11 mouse cellular contexts compared by ENCODE assay signal in the genomic region with DNA sequence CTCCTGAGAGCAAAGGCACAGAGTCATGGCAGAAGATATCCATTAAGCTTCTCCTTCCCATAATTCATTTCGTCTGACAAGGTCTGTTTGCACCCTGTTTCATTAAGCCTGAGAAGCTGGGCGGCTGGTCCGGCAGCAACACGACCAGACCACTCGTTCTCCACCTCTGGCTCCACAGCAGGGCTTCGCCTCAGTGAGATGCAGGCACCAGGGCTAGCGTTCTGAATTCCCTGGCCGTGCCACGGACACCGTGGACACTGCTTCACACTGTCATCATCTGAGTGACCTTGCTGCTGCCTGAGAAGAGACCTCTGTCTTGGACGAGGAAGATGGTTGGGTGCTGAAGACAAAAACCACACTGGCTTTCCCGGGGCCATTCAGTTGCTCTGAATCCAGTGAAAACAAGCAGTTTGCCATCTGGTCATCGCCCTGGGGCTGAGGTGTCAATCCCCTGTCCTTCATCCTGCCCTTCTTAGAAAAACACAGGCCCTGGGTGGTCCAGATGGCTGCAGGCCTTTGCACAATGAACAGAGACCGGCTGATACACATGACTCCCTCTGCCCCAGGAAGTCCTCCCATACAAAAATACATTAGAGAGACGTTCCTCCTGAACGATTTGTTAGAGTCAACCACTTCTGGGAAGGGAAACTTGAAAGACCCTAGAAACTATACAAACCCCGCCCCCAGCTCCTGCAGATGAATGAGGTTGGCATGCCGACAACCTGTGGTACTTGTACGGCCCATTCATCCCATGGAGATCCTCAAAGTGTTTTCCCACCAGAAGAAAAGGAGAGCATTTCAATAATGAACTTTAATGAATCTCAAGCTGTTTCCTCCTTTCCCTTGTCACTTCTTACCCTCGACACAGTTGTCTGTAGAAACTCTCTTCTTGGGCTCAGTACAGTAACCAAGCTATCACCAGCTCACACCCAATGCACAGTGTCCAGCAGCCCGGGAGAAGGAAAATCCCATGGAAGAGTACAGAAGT. TPM values are rescaled to one million over a fixed set of nuclear protein-coding genes. Genes with fewer than 3 reads are reported as not detected.
DNase-seq lines count a peak whose midpoint lies in the region; ATAC-seq and TF ChIP-seq lines count a peak whose summit lies in the region.
"Had no signal": no experiment of that assay in that cellular context is flagged by ENCODE, and none has a peak within 500 bp of the region (broad histone marks: within the 10 kb centered on the region; RNA-seq: fewer than 3 reads in every experiment).

No protein-coding gene starts in this region.

- no peak overlapping the region for H3K4me2 ChIP-seq in hindbrain, embryonic 11.5 days (replicated peaks; ENCODE audit: low read depth, low read length)
- H3K4me2 ChIP-seq in hindbrain, embryonic 13.5 days = no peak overlapping the region
- no peak overlapping the region for H3K4me2 ChIP-seq in midbrain, embryonic 11.5 days
- H3K4me2 ChIP-seq: embryonic facial prominence, embryonic 12.5 days; liver, embryonic 15.5 days; stomach, embryonic 15.5 days had no signal

- no peaks in the 10 kb centered on the region for H3K9me3 ChIP-seq in hindbrain, embryonic 11.5 days (ENCODE audit: control insufficient read depth, low read length)
- H3K9me3 ChIP-seq in hindbrain, embryonic 13.5 days = peaks cover 8% of the 10 kb centered on the region
- H3K9me3 ChIP-seq in E14TG2a.4 (ENCODE audit: low read length) = no peaks in the 10 kb centered on the region
- H3K9me3 ChIP-seq in midbrain, embryonic 11.5 days (ENCODE audit: control insufficient read depth, low read length) = no peaks in the 10 kb centered on the region
- H3K9me3 ChIP-seq: liver, embryonic 15.5 days; stomach, embryonic 15.5 days had no signal

- H3K27ac ChIP-seq in hindbrain, embryonic 11.5 days (ENCODE audit: low read depth, low read length) = no peak overlapping the region
- H3K27ac ChIP-seq in hindbrain, embryonic 13.5 days = no peak overlapping the region
- no peak overlapping the region for H3K27ac ChIP-seq in midbrain, embryonic 11.5 days (ENCODE audit: low read depth, low read length)
- H3K27ac ChIP-seq: embryonic facial prominence, embryonic 12.5 days; liver, embryonic 15.5 days; stomach, embryonic 15.5 days had no signal

- no peaks in the 10 kb centered on the region for H3K4me1 ChIP-seq in hindbrain, embryonic 11.5 days (replicated peaks; ENCODE audit: control insufficient read depth, insufficient read depth, low read length)
- peaks cover under 1% of the 10 kb centered on the region; the same call in 1 of the 2 replicates for H3K4me1 ChIP-seq in hindbrain, embryonic 13.5 days (replicated peaks)
- peaks cover 18% of the 10 kb centered on the region for H3K4me1 ChIP-seq in E14TG2a.4 (replicated peaks; ENCODE audit: low read depth, low read length)
- H3K4me1 ChIP-seq in midbrain, embryonic 11.5 days (ENCODE audit: control insufficient read depth, insufficient read depth, low read length) = 0 out of 2 replicates have a peak, but pooled peaks cover 3% of the 10 kb centered on the region
- H3K4me1 ChIP-seq: liver, embryonic 15.5 days had no signal

- H3K4me3 ChIP-seq in hindbrain, embryonic 11.5 days (ENCODE audit: low read depth, low read length) = no peak overlapping the region
- no peak overlapping the region for H3K4me3 ChIP-seq in hindbrain, embryonic 13.5 days
- 0 out of 2 replicates have a peak overlapping the region, but pooled peaks have one; percentile 13 for H3K4me3 ChIP-seq in E14TG2a.4 (replicated peaks; ENCODE audit: low read length)
- no peak overlapping the region for H3K4me3 ChIP-seq in midbrain, embryonic 11.5 days (ENCODE audit: low read depth, low read length)
- H3K4me3 ChIP-seq: embryonic facial prominence, embryonic 12.5 days; liver, embryonic 15.5 days; stomach, embryonic 15.5 days had no signal

- 28% methylated on average over 21 of the region's 21 CpGs for WGBS in hindbrain, embryonic 11.5 days
- 35% methylated on average over 21 of the region's 21 CpGs for WGBS in hindbrain, embryonic 13.5 days
- 45% methylated on average over 21 of the region's 21 CpGs for WGBS in midbrain, embryonic 11.5 days

- H3K27me3 ChIP-seq in hindbrain, embryonic 11.5 days (ENCODE audit: control insufficient read depth, insufficient read depth, low read length) = no peaks in the 10 kb centered on the region
- no peaks in the 10 kb centered on the region for H3K27me3 ChIP-seq in hindbrain, embryonic 13.5 days
- H3K27me3 ChIP-seq in E14TG2a.4 (ENCODE audit: insufficient read depth, low read length) = no peaks in the 10 kb centered on the region
- H3K27me3 ChIP-seq in midbrain, embryonic 11.5 days (ENCODE audit: control insufficient read depth, insufficient read depth, low read length) = no peaks in the 10 kb centered on the region
- H3K27me3 ChIP-seq: embryonic facial prominence, embryonic 12.5 days; liver, embryonic 15.5 days; stomach, embryonic 15.5 days had no signal

- no peak overlapping the region for H3K9ac ChIP-seq in hindbrain, embryonic 11.5 days (ENCODE audit: low read depth, low read length)
- H3K9ac ChIP-seq in hindbrain, embryonic 13.5 days = no peak overlapping the region
- H3K9ac ChIP-seq in midbrain, embryonic 11.5 days (ENCODE audit: low read length) = no peak overlapping the region
- H3K9ac ChIP-seq: embryonic facial prominence, embryonic 12.5 days; liver, embryonic 15.5 days; stomach, embryonic 15.5 days had no signal

- peak; percentile 52 for DNase-seq in hindbrain, embryonic 11.5 days (ENCODE audit: low spot score)
- peak; percentile 19 for DNase-seq in embryo, embryonic 11.5 days (ENCODE audit: low read depth, low spot score)
- DNase-seq in midbrain, embryonic 11.5 days (ENCODE audit: low spot score, missing footprints) = peak; percentile 87
- no peak for DNase-seq in urinary bladder, postnatal 4 days (ENCODE audit: low spot score in 2 of 2)
- DNase-seq in thymus, postnatal 4 days = no peak
- no peak for DNase-seq in right cerebral cortex, postnatal 10 days (ENCODE audit: low spot score in 2 of 2)

- no peak for TF ChIP-seq CTCF in E14TG2a.4 (conservative IDR thresholded peaks at IDR 0.05; ENCODE audit: low read length)

- ATAC-seq in hindbrain, embryonic 11.5 days (ENCODE audit: low FRiP score) = peak; percentile 51
- no peak for ATAC-seq in hindbrain, embryonic 13.5 days (ENCODE audit: low FRiP score)
- ATAC-seq in midbrain, embryonic 11.5 days (ENCODE audit: low FRiP score) = peak; percentile 75

- H3K36me3 ChIP-seq in hindbrain, embryonic 11.5 days (ENCODE audit: control insufficient read depth, insufficient read depth, low read length) = no peaks in the 10 kb centered on the region
- H3K36me3 ChIP-seq in hindbrain, embryonic 13.5 days = no peaks in the 10 kb centered on the region
- H3K36me3 ChIP-seq in E14TG2a.4 (ENCODE audit: insufficient read depth, low read length) = no peaks in the 10 kb centered on the region
- no peaks in the 10 kb centered on the region for H3K36me3 ChIP-seq in midbrain, embryonic 11.5 days (ENCODE audit: control insufficient read depth, insufficient read depth, low read length)
- H3K36me3 ChIP-seq: embryonic facial prominence, embryonic 12.5 days; liver, embryonic 15.5 days; stomach, embryonic 15.5 days had no signal

RNA-seq across cellular contexts. Expression of gene Slc22a22, which starts 32.1 kb away (rescaled TPM):
- not detected in 2 replicates for polyA plus RNA-seq in hindbrain, embryonic 11.5 days (2014; fragmentation: Nextera tagmentation; extraction: Ambion mirVana)
- not detected in 2 replicates for polyA plus RNA-seq in hindbrain, embryonic 13.5 days (2015; fragmentation: Nextera tagmentation; extraction: Ambion mirVana)
- not detected in 2 replicates for polyA plus RNA-seq in midbrain, embryonic 11.5 days (2014; fragmentation: Nextera tagmentation; extraction: Ambion mirVana)
- polyA plus RNA-seq: embryonic facial prominence, embryonic 12.5 days; liver, embryonic 15.5 days; stomach, embryonic 15.5 days had no signal

Comparison
In these comparisons a context has a peak if more than half of its experiments do, and no peak if none do; other contexts are left out.
1. DNase-seq: peak in hindbrain, embryonic 11.5 days (single experiment), embryo, embryonic 11.5 days (single experiment) and midbrain, embryonic 11.5 days (single experiment); none in urinary bladder, postnatal 4 days (0 of 2), thymus, postnatal 4 days (single experiment) and right cerebral cortex, postnatal 10 days (0 of 2).